Mouse (Mus musculus) small intestine, adult 2 months (tissue): Measurements from ENCODE around the gene Noct.

Experiments
- CTCF ChIP-seq: fragments of 200-500 bp; IDR thresholded peaks from 2 replicates; pipeline ENCODE4 v1.5.1; 2012; ENCODE audit warnings: low read depth, mild to moderate bottlenecking, control low read depth, inconsistent platforms, low read length, moderate library complexity, mixed read lengths; ENCODE audit not compliant: insufficient replicate concordance, insufficient read length; ENCODE audit errors: extremely low read depth
- POLR2A ChIP-seq: fragments of 200-500 bp; IDR thresholded peaks from 2 replicates; pipeline ENCODE4 v1.6.1; 2012; ENCODE audit warnings: low read depth, mild to moderate bottlenecking, control low read depth, inconsistent platforms, low read length, moderate library complexity

DNA sequence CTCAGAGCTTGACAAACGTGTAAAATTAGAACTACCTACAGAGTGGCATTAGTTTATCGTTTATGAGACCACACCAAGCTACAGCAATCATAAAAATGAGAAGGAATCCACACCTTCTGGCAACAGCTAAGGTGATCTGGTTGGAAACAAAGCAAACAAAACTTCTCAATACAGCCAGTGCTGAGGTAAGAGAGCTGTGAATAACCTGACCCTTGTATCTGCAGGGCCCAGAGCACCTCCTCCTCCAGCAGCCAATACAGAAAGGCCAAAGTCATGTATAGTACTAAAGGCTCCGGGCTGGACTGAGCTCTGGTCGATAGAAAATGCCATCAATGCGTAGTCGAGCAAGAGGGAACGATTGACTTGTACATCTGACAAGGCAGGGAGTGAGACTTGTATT lies 23.4 kb upstream of the Noct start:
- TF ChIP-seq CTCF, result no peak
- TF ChIP-seq POLR2A, result no peak
